Mouse (Mus musculus) macrophage (primary cell): ENCODE results near the gene Cflar. TPM values are rescaled to one million over a fixed set of nuclear protein-coding genes. Genes with fewer than 3 reads are reported as not detected.
"Not testable (repeated sequence)": the region's sequence is repeated elsewhere in the genome, so short reads cannot be mapped to it uniquely, and the experiment has no call there.

Experiments used
- H3K27ac ChIP-seq: fragments of 350-480 bp; formaldehyde crosslinking; 2 replicates; pipeline ENCODE4 v1.9.0; 2021
- H3K36me3 ChIP-seq: fragments of 350-480 bp; formaldehyde crosslinking; 2 replicates; pipeline ENCODE4 v1.9.0; 2021; ENCODE audit errors: inconsistent target
- H3K4me3 ChIP-seq: fragments of 350-480 bp; formaldehyde crosslinking; 2 replicates; pipeline ENCODE4 v1.9.0; 2021; ENCODE audit errors: inconsistent target
- H3K79me2 ChIP-seq: fragments of 350-480 bp; formaldehyde crosslinking; 2 replicates; pipeline ENCODE4 v1.9.0; 2021; ENCODE audit errors: inconsistent target
- WGBS: methylation state at CpG from one replicate; pipeline ENCODE4 v1.1.7; 2026; ENCODE audit warnings: inconsistent platforms; ENCODE audit not compliant: missing documents; 5-methylcytosine and 5-hydroxymethylcytosine counted together
- polyA plus RNA-seq: library from polyadenylated mRNA; stranded (reverse); fragments of 250-400 nt; gene quantifications from 3 replicates; pipeline ENCODE4 v1.2.4, GENCODE M21; 2018; ENCODE audit warnings: inconsistent platforms

Cflar gene
- polyA plus RNA-seq, 1 experiment from 2014 or later, result 53.3 TPM

GRCm38 (mm10) chr1:58797370-58797769, 86.1 kb downstream of the Cflar start:
- H3K79me2 ChIP-seq, result peaks cover 62% of the 10 kb centered on the region
- peak overlapping the region; percentile 87 for H3K4me3 ChIP-seq
- WGBS, result 11% methylated on average over 2 of the region's 2 CpGs
- H3K27ac ChIP-seq, result peak overlapping the region; percentile 91
- H3K36me3 ChIP-seq, result peaks cover 12% of the 10 kb centered on the region; the same call in 1 of the 2 replicates

GRCm38 (mm10) chr1:58798911-58799310, 87.6 kb downstream of the Cflar start:
- WGBS, result 96% methylated on average over 3 of the region's 4 CpGs
- Histone ChIP-seq H3K79me2 (peaks cover 75% of the 10 kb centered on the region), H3K36me3 (peaks cover 12% of the 10 kb centered on the region; the same call in 1 of the 2 replicates), H3K27ac (no peak overlapping the region), H3K4me3 (no peak overlapping the region)

GRCm38 (mm10) chr1:58800644-58801043, 89.3 kb downstream of the Cflar start:
- peaks cover 12% of the 10 kb centered on the region; the same call in 1 of the 2 replicates for H3K36me3 ChIP-seq
- WGBS, result 99% methylated on average over 6 of the region's 7 CpGs
- H3K4me3 ChIP-seq, result not testable (repeated sequence)

GRCm38 (mm10) chr1:58801558-58802285, 90.4 kb downstream of the Cflar start:
- Histone ChIP-seq H3K4me3 (peak overlapping the region; percentile 54; the same call in 1 of the 2 replicates), H3K27ac (peak overlapping the region; percentile 94), H3K79me2 (peaks cover 92% of the 10 kb centered on the region), H3K36me3 (peaks cover 12% of the 10 kb centered on the region; the same call in 1 of the 2 replicates)
- 55% methylated on average over 8 of the region's 8 CpGs for whole genome bisulfite sequencing

More at GRCm38 (mm10) chr1:58800644-58801043, 89.3 kb downstream of the Cflar start:
- peaks cover 92% of the 10 kb centered on the region for H3K79me2 ChIP-seq
- not testable (repeated sequence) for H3K27ac ChIP-seq

- H3K36me3 ChIP-seq, result peaks cover 12% of the 10 kb centered on the region; the same call in 1 of the 2 replicates
- peaks cover 92% of the 10 kb centered on the region for H3K79me2 ChIP-seq
- H3K4me3 ChIP-seq, result peak overlapping the region; percentile 54
- peak overlapping the region; percentile 94 for H3K27ac ChIP-seq
- WGBS, result 4% methylated on average over 16 of the region's 18 CpGs
Measured at GRCm38 (mm10) chr1:58802322-58803273, 91.3 kb downstream of the Cflar start.

GRCm38 (mm10) chr1:58803531-58803930, 92.2 kb downstream of the Cflar start:
- Histone ChIP-seq H3K36me3 (peaks cover 8% of the 10 kb centered on the region; the same call in 1 of the 2 replicates), H3K4me3 (peak overlapping the region; percentile 54), H3K27ac (peak overlapping the region; percentile 94), H3K79me2 (peaks cover 92% of the 10 kb centered on the region)
- WGBS, result 24% methylated on average over 6 of the region's 6 CpGs

GRCm38 (mm10) chr1:58806651-58807050, 95.3 kb downstream of the Cflar start:
- no peak overlapping the region for H3K27ac ChIP-seq
- WGBS, result 91% methylated on average over 3 of the region's 3 CpGs
- H3K79me2 ChIP-seq, result peaks cover 92% of the 10 kb centered on the region
- H3K36me3 ChIP-seq, result peaks cover 9% of the 10 kb centered on the region; the same call in 1 of the 2 replicates
- no peak overlapping the region for H3K4me3 ChIP-seq

Other genes starting within 250 kb of the Cflar start
- gene Orc2, start 206.4 kb upstream of the Cflar start, polyA plus RNA-seq, result 16.3 to 31.3 TPM (median 19.8 TPM) in 3 replicates
- 2.4 to 5.0 TPM (median 4.1 TPM) in 3 replicates for gene Fam126b, start 125.2 kb upstream of the Cflar start, polyA plus RNA-seq
- 85.2 to 98.8 TPM (median 85.7 TPM) in 3 replicates for gene Ndufb3, start 125.1 kb upstream of the Cflar start, polyA plus RNA-seq
- gene Als2cr12, start 15.5 kb upstream of the Cflar start, polyA plus RNA-seq, result not detected in 3 replicates
- 86.3 to 116 TPM (median 89.4 TPM) in 3 replicates for gene Casp8, start 83.9 kb downstream of the Cflar start, polyA plus RNA-seq